Mouse (Mus musculus): Measurements from ENCODE around the gene Mllt6. TPM values are rescaled to one million over a fixed set of nuclear protein-coding genes. Genes with fewer than 3 reads are reported as not detected.

The Mllt6 gene
- total and polyA plus RNA-seq, 3 experiments: 24.3 to 55.6 (median 43.0) TPM

DNA sequence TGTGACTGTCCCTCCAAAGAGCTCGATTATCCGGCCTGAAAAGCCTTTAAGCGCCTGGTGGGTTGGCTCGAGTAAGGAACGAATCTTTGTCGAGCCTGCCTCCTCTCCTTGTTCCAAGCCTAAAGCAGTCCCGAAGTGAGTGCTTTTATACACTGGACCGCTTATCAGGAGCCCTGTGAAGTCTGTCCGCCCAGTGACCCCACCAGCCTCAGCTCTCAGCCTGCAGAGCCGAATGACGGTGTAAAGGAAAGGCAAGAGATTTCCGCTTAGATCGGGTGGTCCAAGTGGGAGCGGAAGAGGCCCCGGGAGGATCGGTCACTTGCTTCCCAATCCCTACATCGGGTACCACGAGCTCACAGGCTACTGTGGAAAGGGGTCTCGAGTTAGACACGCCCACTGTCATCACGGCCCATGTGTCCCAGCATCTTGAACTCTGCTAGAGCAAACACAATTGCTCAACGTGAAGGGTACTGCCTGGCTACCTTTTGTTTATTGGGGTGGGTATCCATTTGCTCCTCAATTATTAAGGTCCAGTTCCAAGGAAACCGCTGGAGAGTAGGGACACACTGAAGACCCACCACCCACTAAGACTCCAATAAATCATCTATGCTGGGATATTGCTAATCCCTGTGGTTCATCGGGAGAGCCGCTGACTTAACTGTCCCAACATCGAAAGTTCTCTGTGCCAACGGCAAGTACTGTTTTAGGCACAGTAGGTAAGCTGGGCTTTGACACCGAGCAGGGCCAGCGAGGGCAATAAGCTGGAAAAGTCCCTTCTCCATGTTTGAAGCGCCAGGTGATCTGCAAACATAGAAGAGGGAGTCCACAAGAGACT lies 37.7 kb downstream of the Mllt6 start:
- dilution Hi-C loops (cut with MboI; ENCODE audit: extremely low pct_ligation_motif_present, extremely low pct_unique_long_range_greater_than_20kb, low sequenced_read_pairs): no loop called here
- H3K27ac ChIP-seq (ENCODE audit: insufficient read depth, low read depth): peak overlapping the region; percentile 69; the same call in 1 of the 2 replicates

DNA sequence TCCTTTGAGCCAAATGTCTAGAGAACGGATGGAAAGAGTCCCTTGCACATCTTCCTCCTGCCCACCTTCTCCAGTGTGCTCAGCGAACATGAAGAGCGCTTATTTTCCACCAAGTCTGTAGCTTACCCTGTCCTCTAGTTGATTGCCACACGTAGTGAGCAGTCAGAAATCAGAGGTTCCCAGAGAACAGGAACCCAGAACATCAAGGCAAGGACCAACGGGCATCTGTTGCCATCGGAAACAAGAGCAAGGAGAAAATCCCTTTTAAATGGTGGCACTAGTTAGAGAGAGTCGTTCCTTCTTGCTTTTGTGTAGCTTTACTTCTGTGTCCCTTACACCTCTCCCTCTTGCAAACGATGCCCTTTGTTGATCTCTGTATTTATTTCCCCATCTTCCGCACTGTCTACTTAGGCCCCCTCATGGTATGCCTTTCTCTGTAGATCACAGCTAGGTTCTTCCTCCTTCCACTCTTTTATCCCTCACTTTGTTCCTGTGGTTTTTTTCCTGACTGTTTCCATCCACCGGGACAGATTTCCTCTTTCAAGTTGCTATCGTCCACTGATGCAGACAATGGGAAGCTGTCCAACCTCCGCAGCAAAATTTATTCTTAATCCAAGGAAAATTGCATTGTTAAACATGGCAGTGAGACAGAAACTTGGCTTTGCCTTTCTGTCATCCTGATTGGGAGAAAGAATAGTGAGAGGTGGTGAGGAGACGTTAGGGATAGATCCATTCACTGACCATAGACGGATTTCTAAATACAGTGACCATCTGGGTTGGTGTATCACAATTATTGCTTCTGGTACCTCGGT lies 38.6 kb downstream of the Mllt6 start:
- H3K4me1 ChIP-seq (ENCODE audit: control insufficient read depth in 1 of 2, insufficient read depth in 2 of 2): peaks cover 9 to 47% of the 10 kb centered on the region in 2 experiments
- H3K79me2 ChIP-seq (replicated peaks; ENCODE audit: control insufficient read depth, extremely low read depth, insufficient read depth, poor library complexity, severe bottlenecking): peaks cover 31% of the 10 kb centered on the region
- DNase-seq (ENCODE audit: extremely low read depth): no peak
- H3K27ac ChIP-seq (ENCODE audit: insufficient read depth, low read depth): no peak overlapping the region
- no peaks in the 10 kb centered on the region for H3K9me3 ChIP-seq (replicated peaks; ENCODE audit: low read length)
- TF ChIP-seq MAX (IDR thresholded peaks at IDR 0.05; ENCODE audit: low read length) (0 out of 2 replicates have a peak, but pooled peaks have one; percentile 33), MYC (IDR thresholded peaks at IDR 0.05; ENCODE audit: low read depth, low read length) (peak; percentile 54; the same call in 1 of the 2 replicates), ZC3H11A (IDR thresholded peaks at IDR 0.05; ENCODE audit: low read depth, low read length) (no peak), CHD1 (IDR thresholded peaks at IDR 0.05; ENCODE audit: low read depth, low read length) (peak; percentile 49), HCFC1 (IDR thresholded peaks at IDR 0.05; ENCODE audit: low read depth, low read length) (0 out of 2 replicates have a peak, but pooled peaks have one; percentile 14), SIN3A (IDR thresholded peaks at IDR 0.05; ENCODE audit: low read length) (peak; percentile 79; the same call in 1 of the 2 replicates)
- H3K36me3 ChIP-seq (replicated peaks in 1 of 2; ENCODE audit: control insufficient read depth in 1 of 2, insufficient read depth in 1 of 2, low read length in 1 of 2): peaks cover 15 to 26% of the 10 kb centered on the region in 2 experiments
- peak overlapping the region; percentile 53 to 71 (median 57) for H3K4me3 ChIP-seq (replicated peaks in 1 of 3; ENCODE audit: low read depth in 2 of 3, low read length in 2 of 3, poor library complexity in 1 of 3)
- peak overlapping the region; percentile 56 for H3K9ac ChIP-seq (ENCODE audit: insufficient read depth, low read depth)
- peak overlapping the region; percentile 46 for H3K4me2 ChIP-seq (ENCODE audit: insufficient read depth, low read depth, poor library complexity, severe bottlenecking)
- in situ Hi-C loops (cut with MboI; ENCODE audit: low pct_ligation_motif_present, low pct_unique_long_range_greater_than_20kb, low sequenced_read_pairs) (loop anchor here (5.0 kb wide), 1 partner anchor 36 kb away; no protein-coding TSS in a partner anchor), dilution Hi-C loops (cut with MboI; ENCODE audit: extremely low pct_ligation_motif_present, extremely low pct_unique_long_range_greater_than_20kb, low sequenced_read_pairs) (no loop called here)
- H3K27me3 ChIP-seq (replicated peaks): peaks cover 21% of the 10 kb centered on the region

More for the DNA sequence above, 37.7 kb downstream of the Mllt6 start:
- H3K9ac ChIP-seq (ENCODE audit: insufficient read depth, low read depth): peak overlapping the region; percentile 84
- peaks cover 21% of the 10 kb centered on the region for H3K27me3 ChIP-seq (replicated peaks)
- peaks cover 7 to 18% of the 10 kb centered on the region in 2 experiments for H3K36me3 ChIP-seq (replicated peaks in 1 of 2; ENCODE audit: control insufficient read depth in 1 of 2, insufficient read depth in 1 of 2, low read length in 1 of 2)
- peak; percentile 44; the same call in 1 of the 2 replicates for TF ChIP-seq MXI1 (IDR thresholded peaks at IDR 0.05; ENCODE audit: low read depth, low read length)
- TF ChIP-seq MAX (IDR thresholded peaks at IDR 0.05; ENCODE audit: low read length): peak; percentile 43; the same call in 1 of the 2 replicates
- 0 out of 2 replicates have a peak, but pooled peaks have one; percentile 6 for TF ChIP-seq TCF12 (IDR thresholded peaks at IDR 0.05; ENCODE audit: low read depth, low read length)
- no peak for TF ChIP-seq TBP (conservative IDR thresholded peaks at IDR 0.05; ENCODE audit: low read depth, low read length)
- no peak for TF ChIP-seq ZMIZ1 (IDR thresholded peaks at IDR 0.05; ENCODE audit: low read depth, low read length)
- TF ChIP-seq GABPA (IDR thresholded peaks at IDR 0.05; ENCODE audit: insufficient replicate concordance, low read depth, low read length): no peak
- peaks cover 27% of the 10 kb centered on the region for H3K79me2 ChIP-seq (replicated peaks; ENCODE audit: control insufficient read depth, extremely low read depth, insufficient read depth, poor library complexity, severe bottlenecking)
- H3K4me3 ChIP-seq (replicated peaks in 1 of 3; ENCODE audit: low read depth in 2 of 3, low read length in 2 of 3, poor library complexity in 1 of 3): peak overlapping the region; percentile 66 to 71 (median 71)
- no peaks in the 10 kb centered on the region for H3K9me3 ChIP-seq (replicated peaks; ENCODE audit: low read length)
- peaks cover 9 to 48% of the 10 kb centered on the region in 2 experiments for H3K4me1 ChIP-seq (ENCODE audit: control insufficient read depth in 1 of 2, insufficient read depth in 2 of 2)
- in situ Hi-C loops (cut with MboI; ENCODE audit: low pct_ligation_motif_present, low pct_unique_long_range_greater_than_20kb, low sequenced_read_pairs): loop anchor here (5.0 kb wide), 1 partner anchor 36 kb away; no protein-coding TSS in a partner anchor
- peak overlapping the region; percentile 46 for H3K4me2 ChIP-seq (ENCODE audit: insufficient read depth, low read depth, poor library complexity, severe bottlenecking)
- no peak for DNase-seq (ENCODE audit: extremely low read depth)
